Mouse (Mus musculus): ENCODE results near the gene Styxl1. TPM values are rescaled to one million over a fixed set of nuclear protein-coding genes. Genes with fewer than 3 reads are reported as not detected.

Styxl1 gene
- polyA plus RNA-seq, 1 experiment = 0.57 TPM

- H3K36me3 ChIP-seq (ENCODE audit: control insufficient read depth, insufficient read depth, low read length) = no peaks in the 10 kb centered on the region
- WGBS = 8% methylated on average over 6 of the region's 6 CpGs
- no peak overlapping the region for H3K27ac ChIP-seq (ENCODE audit: control insufficient read depth, insufficient read depth, low read length)
- DNase-seq = no peak
- TF ChIP-seq CTCF (IDR thresholded peaks at IDR 0.05; ENCODE audit: borderline replicate concordance, control insufficient read depth, extremely low read depth, insufficient read depth, low read length, poor library complexity) = no peak
- TF ChIP-seq POLR2A (IDR thresholded peaks at IDR 0.05; ENCODE audit: control insufficient read depth, extremely low read depth, insufficient read depth, low read length, poor library complexity) = no peak
- no peaks in the 10 kb centered on the region for H3K27me3 ChIP-seq (ENCODE audit: control insufficient read depth, insufficient read depth, low read length)
- H3K4me1 ChIP-seq (replicated peaks; ENCODE audit: control insufficient read depth, insufficient read depth, low read length) = no peaks in the 10 kb centered on the region
- no peak overlapping the region for H3K4me3 ChIP-seq (ENCODE audit: control insufficient read depth, insufficient read depth, low read length)
Measured at GRCm38 (mm10) chr5:135800927-135801326, 22.7 kb upstream of the Styxl1 start.

GRCm38 (mm10) chr5:135799746-135800145 lies 21.6 kb upstream of the Styxl1 start:
- no peaks in the 10 kb centered on the region for H3K4me1 ChIP-seq (replicated peaks; ENCODE audit: control insufficient read depth, insufficient read depth, low read length)
- no peak for TF ChIP-seq POLR2A (IDR thresholded peaks at IDR 0.05; ENCODE audit: control insufficient read depth, extremely low read depth, insufficient read depth, low read length, poor library complexity)
- no peak for TF ChIP-seq CTCF (IDR thresholded peaks at IDR 0.05; ENCODE audit: borderline replicate concordance, control insufficient read depth, extremely low read depth, insufficient read depth, low read length, poor library complexity)
- no peak overlapping the region for H3K27ac ChIP-seq (ENCODE audit: control insufficient read depth, insufficient read depth, low read length)
- no peaks in the 10 kb centered on the region for H3K36me3 ChIP-seq (ENCODE audit: control insufficient read depth, insufficient read depth, low read length)
- WGBS = 53% methylated on average over 4 of the region's 4 CpGs
- H3K27me3 ChIP-seq (ENCODE audit: control insufficient read depth, insufficient read depth, low read length) = no peaks in the 10 kb centered on the region
- DNase-seq = peak; percentile 16
- no peak overlapping the region for H3K4me3 ChIP-seq (ENCODE audit: control insufficient read depth, insufficient read depth, low read length)

- Histone ChIP-seq H3K27ac (ENCODE audit: control insufficient read depth, insufficient read depth, low read length) (no peak overlapping the region), H3K4me3 (ENCODE audit: control insufficient read depth, insufficient read depth, low read length) (no peak overlapping the region), H3K27me3 (ENCODE audit: control insufficient read depth, insufficient read depth, low read length) (no peaks in the 10 kb centered on the region), H3K36me3 (ENCODE audit: control insufficient read depth, insufficient read depth, low read length) (peaks cover 18% of the 10 kb centered on the region), H3K4me1 (replicated peaks; ENCODE audit: control insufficient read depth, insufficient read depth, low read length) (0 out of 2 replicates have a peak, but pooled peaks cover 2% of the 10 kb centered on the region)
- TF ChIP-seq CTCF (IDR thresholded peaks at IDR 0.05; ENCODE audit: borderline replicate concordance, control insufficient read depth, extremely low read depth, insufficient read depth, low read length, poor library complexity) (no peak), POLR2A (IDR thresholded peaks at IDR 0.05; ENCODE audit: control insufficient read depth, extremely low read depth, insufficient read depth, low read length, poor library complexity) (no peak)
- DNase-seq = no peak
- WGBS = 22% methylated on average over 5 of the region's 5 CpGs
Measured at GRCm38 (mm10) chr5:135794859-135795181, 16.6 kb upstream of the Styxl1 start.

- DNase-seq = peak; percentile 84
- H3K4me3 ChIP-seq (ENCODE audit: control insufficient read depth, insufficient read depth, low read length) = peak overlapping the region; percentile 41
- 28% methylated on average over 20 of the region's 20 CpGs for WGBS
Measured at GRCm38 (mm10) chr5:135793996-135794858, 16.0 kb upstream of the Styxl1 start.

GRCm38 (mm10) chr5:135782901-135783300 lies 4.7 kb upstream of the Styxl1 start:
- 97% methylated on average over 4 of the region's 4 CpGs for WGBS
- Histone ChIP-seq H3K27me3 (ENCODE audit: control insufficient read depth, insufficient read depth, low read length) (no peaks in the 10 kb centered on the region), H3K27ac (ENCODE audit: control insufficient read depth, insufficient read depth, low read length) (no peak overlapping the region), H3K4me1 (replicated peaks; ENCODE audit: control insufficient read depth, insufficient read depth, low read length) (peaks cover 11% of the 10 kb centered on the region), H3K4me3 (ENCODE audit: control insufficient read depth, insufficient read depth, low read length) (no peak overlapping the region), H3K36me3 (ENCODE audit: control insufficient read depth, insufficient read depth, low read length) (peaks cover 47% of the 10 kb centered on the region)
- no peak for DNase-seq
- TF ChIP-seq CTCF (IDR thresholded peaks at IDR 0.05; ENCODE audit: borderline replicate concordance, control insufficient read depth, extremely low read depth, insufficient read depth, low read length, poor library complexity) (no peak), POLR2A (IDR thresholded peaks at IDR 0.05; ENCODE audit: control insufficient read depth, extremely low read depth, insufficient read depth, low read length, poor library complexity) (no peak)

More at GRCm38 (mm10) chr5:135793996-135794858, 16.0 kb upstream of the Styxl1 start:
- H3K36me3 ChIP-seq (ENCODE audit: control insufficient read depth, insufficient read depth, low read length) = peaks cover 24% of the 10 kb centered on the region
- TF ChIP-seq POLR2A (IDR thresholded peaks at IDR 0.05; ENCODE audit: control insufficient read depth, extremely low read depth, insufficient read depth, low read length, poor library complexity) = no peak
- TF ChIP-seq CTCF (IDR thresholded peaks at IDR 0.05; ENCODE audit: borderline replicate concordance, control insufficient read depth, extremely low read depth, insufficient read depth, low read length, poor library complexity) = peak; percentile 89
- H3K27ac ChIP-seq (ENCODE audit: control insufficient read depth, insufficient read depth, low read length) = peak overlapping the region; percentile 28; the same call in 1 of the 2 replicates
- H3K4me1 ChIP-seq (replicated peaks; ENCODE audit: control insufficient read depth, insufficient read depth, low read length) = 0 out of 2 replicates have a peak, but pooled peaks cover 2% of the 10 kb centered on the region
- no peaks in the 10 kb centered on the region for H3K27me3 ChIP-seq (ENCODE audit: control insufficient read depth, insufficient read depth, low read length)

GRCm38 (mm10) chr5:135780331-135780730 lies 2.1 kb upstream of the Styxl1 start:
- Histone ChIP-seq H3K4me3 (ENCODE audit: control insufficient read depth, insufficient read depth, low read length) (no peak overlapping the region), H3K4me1 (replicated peaks; ENCODE audit: control insufficient read depth, insufficient read depth, low read length) (peaks cover 16% of the 10 kb centered on the region), H3K36me3 (ENCODE audit: control insufficient read depth, insufficient read depth, low read length) (peaks cover 22% of the 10 kb centered on the region), H3K27ac (ENCODE audit: control insufficient read depth, insufficient read depth, low read length) (no peak overlapping the region), H3K27me3 (ENCODE audit: control insufficient read depth, insufficient read depth, low read length) (no peaks in the 10 kb centered on the region)
- DNase-seq = no peak
- WGBS = 28% methylated on average over 8 of the region's 8 CpGs
- TF ChIP-seq POLR2A (IDR thresholded peaks at IDR 0.05; ENCODE audit: control insufficient read depth, extremely low read depth, insufficient read depth, low read length, poor library complexity) (no peak), CTCF (IDR thresholded peaks at IDR 0.05; ENCODE audit: borderline replicate concordance, control insufficient read depth, extremely low read depth, insufficient read depth, low read length, poor library complexity) (no peak)

All from thymus, adult 2 months (tissue).